Mouse (Mus musculus): ENCODE data around the gene Rapgef1.

The Rapgef1 gene

GRCm38 (mm10) chr2:29784290-29784689, 164.8 kb downstream of the Rapgef1 start:
- intact Hi-C loops (cut with DNase I): no loop called here

GRCm38 (mm10) chr2:29787104-29787917, 167.8 kb downstream of the Rapgef1 start, which contains the start of gene Coq4:
TSS of gene Coq4 (plus strand) at chr2:29787493.
- intact Hi-C loops (cut with DNase I): no loop called here

DNA sequence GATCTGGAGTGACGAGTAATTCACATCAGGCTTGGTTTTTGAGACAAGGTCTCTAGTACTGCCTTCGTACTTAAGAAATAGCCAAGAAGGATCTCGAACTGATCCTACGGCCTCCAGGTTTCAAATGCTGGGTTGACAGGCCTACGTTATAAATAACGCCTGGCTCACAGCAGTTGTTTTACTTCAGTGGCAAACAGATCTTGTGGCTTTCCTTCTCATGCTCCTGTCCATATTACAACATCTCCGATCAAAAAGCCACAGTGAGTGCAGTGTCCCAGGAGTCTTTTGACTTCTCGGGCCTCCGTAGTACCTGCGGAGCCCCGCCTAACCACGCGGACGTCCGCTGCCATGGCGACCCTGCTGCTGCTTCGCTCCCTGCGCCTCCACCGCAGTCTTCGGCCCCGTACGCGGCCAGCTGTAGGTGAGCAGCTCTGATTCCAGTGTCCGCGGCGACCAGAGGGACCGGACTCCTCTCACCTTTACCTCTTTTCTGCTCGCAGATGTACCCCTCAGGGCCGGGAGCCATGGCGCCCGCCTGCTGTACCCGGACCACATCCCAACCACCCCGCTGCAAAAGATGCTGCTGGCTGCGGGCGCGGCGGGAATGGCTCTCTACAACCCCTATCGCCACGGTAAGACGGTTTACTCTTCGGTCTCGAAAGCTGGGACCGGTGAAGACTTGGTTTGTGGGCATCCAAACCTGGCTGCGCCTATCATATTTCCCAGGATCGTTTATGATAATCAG, 168.6 kb downstream of the Rapgef1 start, which contains the start of gene Trub2:
TSS of gene Trub2 (minus strand) at position 566 of the 745 bp plus-strand sequence.
- intact Hi-C loops (cut with DNase I): no loop called here

Data from adrenal gland (tissue).